Mouse (Mus musculus): ENCODE results near the gene Vmn1r121.
"Not testable (repeated sequence)": the region's sequence is repeated elsewhere in the genome, so short reads cannot be mapped to it uniquely, and the experiment has no call there.

Gene Vmn1r121

GRCm38 (mm10) chr7:21098413-21098812 lies at the start of gene Vmn1r121:
Gene Vmn1r121, minus strand, starts transcription at chr7:21098513.
- POLR2A ChIA-PET, CTCF ChIA-PET: not testable (repeated sequence)

- POLR2A ChIA-PET = not testable (repeated sequence)
These were observed 35.7 kb upstream of the Vmn1r121 start, which contains the start of gene Vmn1r122 for GRCm38 (mm10) chr7:21134028-21134427. Gene Vmn1r122, minus strand, starts transcription at chr7:21134128.

GRCm38 (mm10) chr7:21053684-21054083 lies 44.6 kb downstream of the Vmn1r121 start, which contains the start of gene Vmn1r120:
Gene Vmn1r120, minus strand, starts transcription at chr7:21053784.
- CTCF ChIA-PET, POLR2A ChIA-PET: not testable (repeated sequence)

More at GRCm38 (mm10) chr7:21134028-21134427, 35.7 kb upstream of the Vmn1r121 start, which contains the start of gene Vmn1r122:
- CTCF ChIA-PET = not testable (repeated sequence)

Measured in embryonic stem cell, embryonic (primary cell).